Mouse (Mus musculus) cortical plate, adult 2 months (tissue): Measurements from ENCODE around the gene Dpp3.

Experiments used
- CTCF ChIP-seq: fragments of 200-500 bp; IDR thresholded peaks from 2 replicates; pipeline ENCODE4 v1.5.1; 2011; ENCODE audit warnings: mild to moderate bottlenecking, control low read depth, low read length; ENCODE audit not compliant: insufficient read depth; ENCODE audit errors: extremely low read depth
- POLR2A ChIP-seq: fragments of 200-500 bp; IDR thresholded peaks from 2 replicates; pipeline ENCODE4 v1.6.1; 2011; ENCODE audit warnings: mild to moderate bottlenecking, low read length, control low read depth; ENCODE audit not compliant: insufficient read depth; ENCODE audit errors: extremely low read depth

- no peak for TF ChIP-seq POLR2A
- no peak for TF ChIP-seq CTCF
These were observed 69.0 kb downstream of the Dpp3 start for GRCm38 (mm10) chr19:4859081-4859480.
